ENCODE assay signal across 8 mouse cellular contexts in the genomic region with DNA sequence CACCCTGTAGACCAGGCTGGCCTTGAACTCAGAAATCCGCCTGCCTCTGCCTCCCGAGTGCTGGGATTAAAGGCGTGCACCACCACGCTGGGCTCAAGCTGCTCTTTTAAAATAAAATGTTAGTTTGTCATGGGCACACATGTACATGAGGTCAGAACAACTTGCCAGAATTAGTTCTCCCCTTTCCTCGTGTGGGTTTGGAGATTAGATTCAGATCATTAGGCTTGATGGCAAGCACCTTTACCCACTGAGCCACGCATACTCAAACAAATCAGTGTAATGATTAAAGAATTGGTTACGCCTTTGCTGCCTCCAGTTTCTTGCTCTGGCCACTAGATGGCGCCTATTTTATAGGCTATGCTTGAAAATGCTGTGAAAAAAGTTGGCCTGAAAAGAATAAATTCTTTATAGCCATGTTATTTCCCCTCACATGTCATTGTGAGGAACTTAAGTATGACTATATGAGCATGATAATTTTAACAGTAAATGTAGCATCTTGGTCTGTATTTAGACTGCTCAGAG. TPM values are rescaled to one million over a fixed set of nuclear protein-coding genes. Genes with fewer than 3 reads are reported as not detected.
DNase-seq lines count a peak whose midpoint lies in the region; ATAC-seq and TF ChIP-seq lines count a peak whose summit lies in the region.

No protein-coding gene starts in this region.

- H3K4me1 ChIP-seq in hindbrain, embryonic 11.5 days (replicated peaks; ENCODE audit: control insufficient read depth, insufficient read depth, low read length): no peaks in the 10 kb centered on the region
- H3K4me1 ChIP-seq in hindbrain, embryonic 12.5 days: no peaks in the 10 kb centered on the region
- peaks cover 15% of the 10 kb centered on the region for H3K4me1 ChIP-seq in G1E (ENCODE audit: insufficient read depth, low read depth, low read length)
- H3K4me1 ChIP-seq in forebrain, embryonic 13.5 days: no peaks in the 10 kb centered on the region

- 55% methylated on average over 8 of the region's 8 CpGs for WGBS in hindbrain, embryonic 11.5 days
- WGBS in hindbrain, embryonic 12.5 days: 55% methylated on average over 8 of the region's 8 CpGs
- WGBS in forebrain, embryonic 13.5 days: 59% methylated on average over 8 of the region's 8 CpGs

- TF ChIP-seq CTCF in G1E (IDR thresholded peaks at IDR 0.05; ENCODE audit: low read depth, low read length): peak; percentile 43; the same call in 1 of the 2 replicates

- no peak overlapping the region for H3K27ac ChIP-seq in hindbrain, embryonic 11.5 days (ENCODE audit: low read depth, low read length)
- no peak overlapping the region for H3K27ac ChIP-seq in hindbrain, embryonic 12.5 days
- H3K27ac ChIP-seq in forebrain, embryonic 13.5 days: no peak overlapping the region

- H3K27me3 ChIP-seq in hindbrain, embryonic 11.5 days (ENCODE audit: control insufficient read depth, insufficient read depth, low read length): no peaks in the 10 kb centered on the region
- no peaks in the 10 kb centered on the region for H3K27me3 ChIP-seq in hindbrain, embryonic 12.5 days
- H3K27me3 ChIP-seq in G1E (ENCODE audit: insufficient read depth, low read length): no peaks in the 10 kb centered on the region
- H3K27me3 ChIP-seq in forebrain, embryonic 13.5 days: no peaks in the 10 kb centered on the region

- H3K4me3 ChIP-seq in hindbrain, embryonic 11.5 days (ENCODE audit: low read depth, low read length): no peak overlapping the region
- H3K4me3 ChIP-seq in hindbrain, embryonic 12.5 days: no peak overlapping the region
- H3K4me3 ChIP-seq in G1E (ENCODE audit: low read depth, low read length): no peak overlapping the region
- H3K4me3 ChIP-seq in forebrain, embryonic 13.5 days: no peak overlapping the region

- ATAC-seq in hindbrain, embryonic 11.5 days (ENCODE audit: low FRiP score): no peak
- no peak for ATAC-seq in hindbrain, embryonic 12.5 days (ENCODE audit: low FRiP score)
- ATAC-seq in G1E (ENCODE audit: extremely low read depth, insufficient number of reproducible peaks, low FRiP score, poor library complexity, severe bottlenecking): no peak
- no peak for ATAC-seq in forebrain, embryonic 13.5 days

- no peak overlapping the region for H3K4me2 ChIP-seq in hindbrain, embryonic 11.5 days (replicated peaks; ENCODE audit: low read depth, low read length)
- H3K4me2 ChIP-seq in hindbrain, embryonic 12.5 days (replicated peaks): no peak overlapping the region
- H3K4me2 ChIP-seq in forebrain, embryonic 13.5 days: no peak overlapping the region

- H3K9ac ChIP-seq in hindbrain, embryonic 11.5 days (ENCODE audit: low read depth, low read length): no peak overlapping the region
- no peak overlapping the region for H3K9ac ChIP-seq in hindbrain, embryonic 12.5 days
- H3K9ac ChIP-seq in forebrain, embryonic 13.5 days: no peak overlapping the region

- peak; percentile 72 for DNase-seq in hindbrain, embryonic 11.5 days (ENCODE audit: low spot score)
- DNase-seq in 3T3-L1 (ENCODE audit: low read depth, low spot score) (peak; percentile 72), G1E (ENCODE audit: low spot score) (no peak)
- DNase-seq in cerebellum, postnatal 14 days: peak; percentile 65 to 67
- peak; percentile 73 for DNase-seq in kidney, adult 9 months
- peak; percentile 71 for DNase-seq in naive thymus-derived CD4-positive, alpha-beta T cell, adult 2 months (ENCODE audit: low read depth)

- no peaks in the 10 kb centered on the region for H3K9me3 ChIP-seq in hindbrain, embryonic 11.5 days (ENCODE audit: control insufficient read depth, low read length)
- no peaks in the 10 kb centered on the region for H3K9me3 ChIP-seq in hindbrain, embryonic 12.5 days (replicated peaks)
- H3K9me3 ChIP-seq in G1E (replicated peaks): no peaks in the 10 kb centered on the region
- no peaks in the 10 kb centered on the region for H3K9me3 ChIP-seq in forebrain, embryonic 13.5 days (replicated peaks)

- H3K36me3 ChIP-seq in hindbrain, embryonic 11.5 days (ENCODE audit: control insufficient read depth, insufficient read depth, low read length): no peaks in the 10 kb centered on the region
- H3K36me3 ChIP-seq in hindbrain, embryonic 12.5 days: peaks cover 11% of the 10 kb centered on the region; the same call in 1 of the 2 replicates
- H3K36me3 ChIP-seq in G1E (replicated peaks): peaks cover 82% of the 10 kb centered on the region
- peaks cover 11% of the 10 kb centered on the region for H3K36me3 ChIP-seq in forebrain, embryonic 13.5 days (ENCODE audit: poor library complexity, severe bottlenecking)

RNA-seq across cellular contexts. Expression of gene Pdk1, which starts 25.4 kb away (rescaled TPM):
- polyA plus RNA-seq in hindbrain, embryonic 11.5 days (2014; fragmentation: Nextera tagmentation; extraction: Ambion mirVana): 29.8 and 31.0 TPM in 2 replicates
- polyA plus RNA-seq in hindbrain, embryonic 12.5 days (2016; fragmentation: Nextera tagmentation; extraction: Ambion mirVana): 28.9 and 33.4 TPM in 2 replicates
- 54.4 and 62.8 TPM in 2 replicates for total RNA-seq in G1E (2014; fragmentation: Nextera tagmentation)
- 124 and 141 TPM in 2 replicates for total RNA-seq in G1E (2017)
- polyA plus RNA-seq in G1E (2012): 50.3 and 58.0 TPM in 2 replicates
- polyA plus RNA-seq in forebrain, embryonic 13.5 days (2015; fragmentation: Nextera tagmentation; extraction: Ambion mirVana): 17.0 and 19.0 TPM in 2 replicates
